Mouse (Mus musculus) hematopoietic stem cell, adult 5-6 weeks (primary cell): Measurements from ENCODE around the gene Perm1. TPM values are rescaled to one million over a fixed set of nuclear protein-coding genes. Genes with fewer than 3 reads are reported as not detected.

Experiments used
- ATAC-seq, 2 experiments: fragments of 125-278 bp in 1 of 2; replicated peaks in 1 of 2; 2 replicates each; pipeline ENCODE4 v1.8.0; 2016 to 2017; ENCODE audit warnings: inconsistent platforms in 2 of 2, mild to moderate bottlenecking in 2 of 2, moderate number of reproducible peaks in 2 of 2, low read depth in 1 of 2, moderate TSS enrichment in 1 of 2; ENCODE audit not compliant: low FRiP score in 2 of 2, poor library complexity in 2 of 2, severe bottlenecking in 2 of 2, insufficient read depth in 1 of 2, low TSS enrichment in 1 of 2
- total RNA-seq: library from RNA; stranded (forward); fragments of 172-1452, 232-1000 nt; gene quantifications from 2 replicates; pipeline ENCODE4 v1.2.3, GENCODE M21; 2017

The Perm1 gene
- total RNA-seq, 1 experiment from 2014 or later: not detected

DNA sequence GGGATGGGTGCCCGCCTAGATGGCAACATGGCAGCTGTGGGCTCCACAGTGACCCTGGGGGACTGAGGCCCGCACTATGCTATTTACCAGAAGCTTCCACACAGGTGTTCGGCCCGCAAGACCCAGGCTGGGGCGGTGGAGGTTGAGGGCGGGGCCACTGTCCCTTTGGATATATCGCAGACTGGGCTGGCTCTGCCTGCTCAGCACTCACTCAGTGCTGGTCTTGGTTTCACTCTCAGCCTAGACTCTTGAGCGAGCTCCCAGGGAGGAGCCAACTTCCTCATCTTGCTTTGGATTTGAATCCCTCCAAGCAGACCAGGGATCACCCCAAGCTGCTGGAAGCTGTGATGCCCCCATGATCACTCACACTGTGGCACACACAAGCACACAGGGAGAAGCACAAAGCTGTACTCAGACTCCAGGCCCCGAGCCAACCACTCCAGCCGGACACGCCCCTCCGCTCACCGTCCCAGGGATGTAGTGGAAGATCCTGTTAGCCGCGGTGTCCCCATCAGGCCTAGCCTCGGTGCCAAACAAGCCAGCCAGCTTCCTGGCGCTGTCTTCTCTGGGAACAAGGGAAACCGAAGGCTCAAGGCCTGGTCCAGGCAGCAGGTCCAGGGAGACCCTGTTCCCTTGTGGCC is 12.2 kb downstream of the Perm1 start:
- no peak for ATAC-seq

DNA sequence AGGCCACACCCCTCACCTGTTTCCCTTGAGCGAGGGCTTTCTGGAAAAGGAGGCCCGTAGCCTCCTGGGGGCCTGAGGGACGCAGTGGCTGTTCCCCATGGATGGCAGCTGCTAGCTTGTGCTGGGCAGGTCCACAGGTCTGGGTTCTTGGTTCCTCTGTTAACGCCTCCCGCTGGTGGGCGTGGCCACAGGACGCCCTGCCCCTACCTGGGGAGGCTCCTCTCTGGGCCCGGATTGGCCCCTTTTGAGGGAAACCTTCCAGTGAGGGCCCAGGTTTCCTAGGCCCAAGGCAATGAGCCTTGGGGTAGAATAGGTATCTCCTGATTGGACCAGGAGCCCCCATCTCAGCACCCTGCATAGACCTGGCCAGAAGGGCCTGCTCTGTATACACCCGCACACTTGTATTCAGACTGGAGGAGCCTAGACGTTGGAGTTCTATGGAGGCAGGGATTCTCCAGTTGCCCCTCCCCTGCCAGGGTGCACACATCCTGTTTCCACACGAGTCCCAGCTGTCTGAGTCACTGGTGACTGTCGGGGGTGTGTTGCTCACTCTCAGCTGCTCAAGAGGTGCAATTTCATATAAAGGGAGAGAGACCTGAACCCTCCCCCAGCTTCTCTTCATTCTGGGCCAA is 12.8 kb downstream of the Perm1 start:
- no peak; a peak in 1 of 4 replicates for ATAC-seq

DNA sequence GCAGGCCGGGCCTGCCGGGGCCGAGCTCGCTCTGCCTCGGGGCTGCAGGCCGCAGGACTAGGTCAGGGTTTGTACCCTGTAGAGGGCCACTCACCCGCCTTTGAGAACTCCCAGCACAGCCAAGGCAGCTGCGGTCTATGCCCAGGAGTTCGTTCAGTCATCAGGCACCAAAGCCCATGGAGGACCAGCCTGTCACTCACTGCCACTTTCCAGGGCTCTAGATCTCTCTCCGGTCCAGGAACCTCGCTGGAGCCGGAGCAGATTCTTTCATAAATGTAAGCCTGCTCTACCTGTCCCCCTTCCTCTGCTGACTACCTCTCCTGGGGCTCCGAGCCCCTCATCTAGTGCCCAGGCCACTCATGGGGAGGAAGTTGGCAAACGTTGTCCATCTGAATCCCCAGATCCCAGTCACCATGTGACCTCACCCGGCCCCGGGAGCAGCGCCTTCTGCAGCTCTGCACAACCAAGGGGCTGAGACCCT is 18.4 kb downstream of the Perm1 start:
- ATAC-seq: no peak

DNA sequence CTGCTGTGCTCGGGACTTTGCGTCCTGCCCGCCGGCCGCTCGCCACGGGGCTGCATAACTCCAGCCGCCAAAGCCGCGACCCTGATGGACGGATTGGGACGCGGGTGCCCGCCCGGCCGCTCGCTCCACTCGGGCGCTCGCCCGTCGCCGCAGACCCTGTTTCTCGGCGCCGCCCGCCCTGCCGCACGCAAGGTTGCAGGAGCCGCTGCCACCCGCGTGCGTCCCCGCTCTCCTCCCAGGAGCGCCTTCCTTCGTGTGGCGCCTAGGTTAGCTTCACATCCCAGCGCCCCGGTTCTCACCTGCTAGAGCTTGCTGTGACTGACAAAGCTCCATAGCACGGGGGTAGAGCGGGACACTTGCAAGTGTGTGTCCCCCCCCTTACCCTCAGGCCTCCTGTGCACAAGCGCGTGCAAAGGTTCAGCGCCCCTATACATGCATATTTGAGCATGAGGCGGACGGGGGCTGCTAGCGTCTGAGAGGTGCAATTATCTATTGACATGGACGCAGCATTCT is 19.1 kb downstream of the Perm1 start, which contains the start of gene Plekhn1:
Gene Plekhn1, minus strand, starts transcription at position 157 of the 513 bp plus-strand sequence.
- peak; percentile 16 to 38; a peak in 2 of 4 replicates for ATAC-seq

DNA sequence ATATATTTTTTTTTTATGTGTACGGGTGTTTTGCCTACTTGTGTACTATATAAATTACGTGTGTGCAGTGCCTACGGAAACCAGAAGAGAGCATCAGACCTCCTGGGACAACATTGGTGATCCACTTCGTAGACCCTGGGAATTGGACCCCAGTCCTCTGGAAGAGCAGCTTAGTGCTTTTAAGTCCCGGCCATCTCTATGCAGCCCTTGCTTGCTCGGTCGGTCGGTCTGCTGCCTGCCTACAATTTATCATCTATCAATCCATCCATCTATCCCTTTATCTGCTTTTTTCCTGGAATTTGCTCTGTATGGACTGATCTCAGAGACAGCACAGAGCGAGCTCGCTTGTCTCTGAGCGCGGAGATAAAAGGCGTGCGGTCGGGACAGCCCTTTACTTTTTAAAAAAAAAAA is 19.7 kb downstream of the Perm1 start:
- ATAC-seq: 0 out of 4 replicates have a peak, but pooled peaks of 1 of the 2 experiments have one; percentile 34

DNA sequence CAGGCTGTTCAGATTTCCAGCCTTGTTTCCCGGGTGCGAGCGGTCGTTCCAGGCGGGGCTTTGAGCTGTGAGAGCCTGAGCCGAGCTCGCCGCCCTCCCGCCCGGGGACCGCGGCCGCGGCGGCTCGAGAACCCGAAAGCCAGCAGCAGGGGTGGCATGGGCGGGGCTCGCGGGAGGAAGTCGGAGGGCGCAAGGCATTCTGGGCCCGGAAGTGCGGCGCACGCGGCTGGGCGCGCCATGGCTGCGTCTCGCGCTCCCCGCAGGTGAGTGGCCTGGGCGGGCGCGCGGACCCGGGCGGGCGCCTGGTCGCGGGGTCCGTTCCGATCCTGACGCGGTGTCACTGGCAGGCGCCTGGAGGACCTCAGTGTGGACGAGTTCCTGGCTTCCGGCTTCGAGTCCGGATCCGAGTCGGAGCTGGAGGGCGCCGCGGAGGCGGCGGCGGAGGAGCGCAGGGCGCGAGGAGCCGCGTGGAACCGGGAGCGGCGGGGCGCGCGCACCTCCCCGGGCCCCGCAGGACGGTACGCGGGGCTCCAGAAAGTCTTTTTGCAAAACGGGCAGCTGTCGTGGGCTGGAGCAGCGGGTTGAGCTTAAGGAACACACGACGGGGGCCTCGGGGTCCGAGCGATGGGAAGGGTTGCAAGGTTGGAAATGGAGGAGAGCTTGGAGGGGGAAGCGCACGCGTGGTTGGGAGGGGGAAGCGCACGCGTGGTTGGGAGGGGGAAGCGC is 20.3 kb downstream of the Perm1 start, which contains the start of gene Noc2l:
Gene Noc2l, plus strand, starts transcription at position 203 of the 726 bp plus-strand sequence.
- peak; percentile 73 to 78 for ATAC-seq

DNA sequence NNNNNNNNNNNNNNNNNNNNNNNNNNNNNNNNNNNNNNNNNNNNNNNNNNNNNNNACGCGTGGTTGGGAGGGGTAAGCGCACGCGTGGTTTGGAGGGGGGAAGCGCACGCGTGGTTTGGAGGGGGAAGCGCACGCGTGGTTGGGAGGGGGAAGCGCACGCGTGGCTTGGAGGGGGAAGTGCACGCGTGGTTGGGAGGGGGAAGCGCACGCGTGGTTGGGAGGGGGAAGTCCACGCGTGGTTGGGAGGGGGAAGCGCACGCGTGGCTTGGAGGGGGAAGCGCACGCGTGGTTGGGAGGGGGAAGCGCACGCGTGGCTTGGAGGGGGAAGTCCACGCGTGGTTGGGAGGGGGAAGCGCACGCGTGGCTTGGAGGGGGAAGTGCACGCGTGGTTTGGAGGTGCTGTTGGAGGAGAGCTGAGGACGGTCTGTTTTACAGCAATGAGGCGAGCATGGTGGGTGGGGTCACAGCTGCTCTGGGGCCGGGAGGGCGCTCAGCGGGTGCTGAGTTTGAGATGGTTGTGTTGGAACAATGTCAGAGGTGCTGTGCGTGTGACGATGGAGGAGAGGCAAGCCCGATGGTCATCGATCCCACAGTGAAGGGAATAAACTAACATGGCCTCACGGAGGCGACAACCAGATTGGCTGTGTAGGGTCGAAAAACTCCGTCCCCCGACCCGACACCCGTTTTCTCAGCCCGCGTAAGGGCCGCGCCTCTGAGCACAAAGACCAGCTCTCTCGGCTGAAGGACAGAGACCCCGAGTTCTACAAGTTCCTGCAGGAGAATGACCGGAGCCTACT is 21.2 kb downstream of the Perm1 start:
- no peak; a peak in 1 of 4 replicates for ATAC-seq

DNA sequence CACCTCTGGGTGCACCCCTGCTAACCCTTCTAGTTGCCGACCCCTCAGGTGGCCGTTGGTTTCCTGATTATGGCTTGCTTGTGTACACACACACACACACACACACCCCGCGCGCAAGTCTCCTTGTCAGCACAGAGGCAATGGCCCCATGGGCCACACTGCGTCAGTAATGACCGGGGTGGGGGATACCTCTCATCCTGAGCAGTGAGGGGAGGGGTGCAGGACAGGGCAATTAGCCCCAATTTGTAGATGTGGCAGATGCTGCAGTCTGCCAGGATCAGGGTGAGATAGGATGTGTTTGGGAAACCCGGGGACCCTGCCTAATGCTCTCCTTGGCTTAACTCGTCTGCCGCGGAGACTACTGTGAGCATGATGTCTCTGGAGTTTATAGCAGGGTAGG is 33.9 kb downstream of the Perm1 start:
- ATAC-seq: no peak

DNA sequence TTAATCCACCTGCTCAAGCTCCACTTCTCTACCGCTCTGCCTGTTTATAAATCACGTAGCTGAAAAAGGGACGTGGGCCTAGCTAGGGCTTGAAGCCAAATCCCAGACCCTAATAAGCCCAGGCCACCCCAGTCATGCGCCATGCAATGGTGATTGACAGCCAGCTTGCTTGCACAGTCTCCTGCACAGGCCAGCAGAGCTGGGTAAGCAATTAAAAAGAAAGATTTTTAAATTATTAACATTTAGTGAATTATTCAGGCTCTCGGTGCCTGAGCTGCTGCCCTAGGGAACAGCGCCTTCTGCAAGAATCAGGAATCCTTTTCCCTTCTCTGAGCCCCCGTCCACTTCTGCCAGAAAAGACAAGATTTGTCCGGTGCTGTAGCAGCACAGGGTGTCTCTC is 35.4 kb downstream of the Perm1 start:
- ATAC-seq: no peak

DNA sequence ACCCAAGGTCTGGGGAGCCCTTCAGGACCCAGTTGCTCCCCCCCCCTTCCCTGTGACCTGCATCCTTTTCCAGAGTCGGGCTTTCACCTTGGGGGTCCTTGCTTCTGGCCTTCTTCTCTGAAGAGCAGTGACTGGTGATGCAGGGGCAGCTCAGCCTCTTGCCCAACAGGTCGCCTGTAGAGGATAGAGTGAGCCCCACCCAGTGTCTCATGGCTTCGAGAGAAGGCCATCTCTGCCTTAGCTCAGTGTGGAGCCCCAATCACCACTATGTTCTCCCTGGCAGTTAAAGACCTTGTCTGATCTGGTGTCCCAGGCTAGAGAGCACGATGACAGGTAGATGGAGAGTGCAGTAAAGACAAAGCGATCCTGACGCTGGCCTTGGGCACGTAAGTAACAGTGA is 36.5 kb downstream of the Perm1 start:
- ATAC-seq: no peak

DNA sequence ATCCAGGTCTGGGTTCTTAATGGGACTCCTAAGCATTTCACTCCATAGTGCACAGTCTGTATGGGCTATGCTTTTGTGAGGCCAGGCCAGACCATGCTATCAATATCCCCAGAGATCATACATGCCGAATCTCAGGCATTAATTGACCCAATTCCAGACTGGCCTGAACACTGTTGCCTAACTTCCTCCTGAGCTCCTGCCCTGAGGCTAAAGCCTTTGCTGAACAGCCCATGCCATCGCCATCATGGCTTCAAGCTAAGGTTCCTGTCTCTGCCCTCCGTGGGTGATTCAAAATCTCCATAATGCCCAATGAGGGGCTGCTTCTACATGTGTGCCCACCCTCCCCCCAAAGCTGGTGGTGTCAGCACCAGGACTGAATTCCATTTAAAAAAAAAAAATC is 37.0 kb downstream of the Perm1 start:
- ATAC-seq: 0 out of 4 replicates have a peak, but pooled peaks of 1 of the 2 experiments have one; percentile 3

DNA sequence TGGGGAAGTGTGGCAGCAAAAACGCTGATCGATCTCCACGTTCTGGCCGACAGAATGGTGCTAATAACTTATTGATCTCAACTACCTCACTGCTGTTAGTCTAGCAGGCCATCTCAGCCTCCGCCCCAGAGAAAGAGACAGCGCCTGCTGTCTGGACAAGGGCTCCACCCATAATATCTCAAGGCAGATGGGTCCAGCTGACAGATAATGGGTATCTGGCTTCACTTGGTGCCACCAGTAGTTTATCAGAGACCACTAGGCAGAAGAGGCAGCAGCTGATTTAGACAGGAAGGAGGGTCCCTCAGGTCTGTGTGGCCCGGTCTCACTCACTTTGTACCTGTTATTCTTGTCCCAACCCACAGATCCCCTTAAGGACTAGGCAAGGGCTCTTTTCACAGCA is 37.4 kb downstream of the Perm1 start:
- ATAC-seq: peak in 1 of 2 experiments; percentile 5; a peak in 1 of 4 replicates

DNA sequence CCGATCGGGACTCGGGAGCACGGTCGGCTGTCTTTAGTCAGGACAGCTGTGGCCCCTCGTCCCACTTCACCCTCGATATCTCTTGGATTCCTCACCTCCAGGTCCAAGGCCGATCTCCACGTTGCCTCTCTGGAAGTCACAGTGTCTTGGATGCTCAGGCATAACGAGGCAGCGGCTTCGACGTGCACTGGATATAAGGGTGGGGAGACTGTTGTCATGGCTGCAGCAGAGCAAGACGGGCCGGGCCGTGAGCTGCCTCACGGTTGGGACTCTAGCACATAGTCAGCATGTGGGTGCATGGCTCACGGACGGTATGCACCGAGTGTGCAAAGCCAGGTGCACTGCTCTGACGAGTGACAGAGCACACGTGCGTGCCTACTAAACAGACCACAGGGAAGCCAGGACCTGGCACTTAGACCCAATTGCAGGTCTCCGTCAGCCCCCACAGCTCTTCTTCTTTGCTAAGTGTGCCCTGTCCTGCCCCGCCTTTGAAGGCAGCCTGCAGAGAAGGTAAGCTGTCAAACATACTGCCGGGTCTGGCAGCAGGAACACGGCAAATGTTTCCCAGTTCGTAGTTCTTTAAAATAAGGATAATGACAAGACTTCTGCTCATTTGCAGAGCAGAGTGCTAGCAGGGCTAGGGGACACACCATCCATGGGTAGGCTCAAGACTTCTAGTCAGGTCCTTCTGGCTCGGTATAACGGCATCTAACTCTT is 38.9 kb downstream of the Perm1 start:
- ATAC-seq: peak; percentile 28 to 38; a peak in 3 of 4 replicates

DNA sequence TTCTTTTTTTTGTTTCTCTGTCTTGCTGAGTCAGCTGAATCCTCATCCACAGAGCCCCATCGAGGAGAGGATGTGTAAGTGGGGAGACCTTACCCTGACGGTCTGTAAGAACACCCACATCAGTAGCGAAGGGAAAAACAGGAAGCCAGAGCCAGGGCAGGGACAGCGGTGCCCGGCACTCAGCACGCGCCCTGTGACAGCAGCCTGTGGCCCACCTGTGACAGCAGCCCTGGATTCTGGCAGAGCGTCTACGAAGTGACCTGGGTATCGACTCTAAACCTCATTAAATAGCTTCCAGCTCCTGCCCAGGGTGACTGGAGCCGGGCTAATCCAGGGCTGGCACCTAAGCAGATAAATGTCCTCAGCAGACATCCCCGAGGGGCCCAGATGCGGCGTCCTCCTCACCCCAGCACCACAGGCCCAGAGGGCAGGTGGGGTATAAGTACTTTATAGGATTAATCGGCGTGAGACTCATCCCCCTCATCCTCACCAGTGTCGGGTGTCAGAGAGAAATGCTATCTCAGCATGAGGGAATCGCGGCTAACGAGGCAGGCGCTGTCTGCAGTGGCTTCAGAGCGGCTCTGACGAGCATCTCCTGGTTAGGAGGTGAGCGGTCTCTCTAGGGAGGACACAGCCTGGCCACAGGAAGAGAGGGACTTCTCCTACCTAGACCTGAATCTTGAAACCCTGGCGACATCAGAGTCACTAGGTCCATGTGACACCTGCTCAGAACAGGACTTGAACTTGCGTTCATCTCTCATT is 39.6 kb downstream of the Perm1 start, which contains the start of gene Samd11:
Gene Samd11, minus strand, starts transcription at position 580 of the 762 bp plus-strand sequence.
- ATAC-seq: peak; percentile 66 to 74
